Mouse (Mus musculus): ENCODE data around the gene Net1. TPM values are rescaled to one million over a fixed set of nuclear protein-coding genes. Genes with fewer than 3 reads are reported as not detected.

Gene Net1
- polyA plus RNA-seq (2011; ENCODE audit: insufficient read depth, insufficient read length, low replicate concordance, missing spikeins): 65.0 and 81.1 TPM in 2 replicates

DNA sequence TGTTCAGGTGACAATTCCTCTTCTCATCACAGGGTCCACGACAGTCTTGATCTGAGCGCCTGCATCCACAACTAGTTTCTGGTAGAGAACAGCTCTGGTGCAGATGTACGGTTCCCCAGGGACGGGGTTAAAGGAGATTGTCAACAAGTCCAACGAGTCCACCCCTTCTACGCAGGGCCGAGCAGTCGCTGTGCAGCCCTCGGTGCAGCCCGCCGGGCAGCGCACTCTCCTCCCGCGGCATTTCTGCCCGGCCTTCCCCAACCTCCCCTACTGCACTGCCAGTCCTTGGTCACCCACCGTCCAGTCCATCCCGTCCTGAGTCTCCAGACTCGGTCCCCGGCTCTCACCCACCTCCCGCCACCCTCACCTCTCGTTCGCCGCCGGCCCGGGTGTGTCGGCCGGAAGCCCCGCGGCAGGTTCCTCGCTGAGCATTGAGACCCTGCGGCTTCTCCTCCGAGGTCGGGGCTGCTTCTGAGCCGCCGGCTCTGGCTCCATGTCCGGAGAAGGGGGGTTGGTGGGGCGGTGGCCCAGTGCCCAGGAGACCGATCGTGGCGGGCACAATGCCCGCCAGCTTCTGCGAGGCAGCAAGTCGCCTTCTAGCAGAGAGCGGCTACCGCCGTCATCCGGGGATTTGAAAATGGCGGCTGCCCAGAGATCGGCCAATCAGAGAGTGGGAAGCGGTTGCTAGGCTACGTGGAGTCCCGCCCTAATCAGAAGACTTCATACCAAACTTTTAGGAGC, at the start of gene Net1, which contains the start of gene Tubal3:
Gene Net1, minus strand, starts transcription at position 650 of the 741 bp plus-strand sequence.
Gene Tubal3, plus strand, starts transcription at position 704 of the 741 bp plus-strand sequence.
- WGBS: under 1% methylated on average over 52 of the region's 52 CpGs
- H3K27ac ChIP-seq (ENCODE audit: control insufficient read depth, insufficient read depth, low read depth, low read length, poor library complexity): peak within 1 kb of the TSS; percentile 42
- no peaks in the 10 kb centered on the region; the same call in 1 of the 2 replicates for H3K4me1 ChIP-seq (ENCODE audit: control insufficient read depth, insufficient read depth, low read length)
- H3K4me3 ChIP-seq (replicated peaks; ENCODE audit: control insufficient read depth, low read depth, low read length): peak within 1 kb of the TSS; percentile 97
- TF ChIP-seq POLR2A (IDR thresholded peaks at IDR 0.05; ENCODE audit: borderline replicate concordance, control insufficient read depth, low read depth, low read length): peak; percentile 44; the same call in 1 of the 2 replicates
- TF ChIP-seq CTCF (IDR thresholded peaks at IDR 0.05; ENCODE audit: control insufficient read depth, insufficient read depth, low read length): no peak

DNA sequence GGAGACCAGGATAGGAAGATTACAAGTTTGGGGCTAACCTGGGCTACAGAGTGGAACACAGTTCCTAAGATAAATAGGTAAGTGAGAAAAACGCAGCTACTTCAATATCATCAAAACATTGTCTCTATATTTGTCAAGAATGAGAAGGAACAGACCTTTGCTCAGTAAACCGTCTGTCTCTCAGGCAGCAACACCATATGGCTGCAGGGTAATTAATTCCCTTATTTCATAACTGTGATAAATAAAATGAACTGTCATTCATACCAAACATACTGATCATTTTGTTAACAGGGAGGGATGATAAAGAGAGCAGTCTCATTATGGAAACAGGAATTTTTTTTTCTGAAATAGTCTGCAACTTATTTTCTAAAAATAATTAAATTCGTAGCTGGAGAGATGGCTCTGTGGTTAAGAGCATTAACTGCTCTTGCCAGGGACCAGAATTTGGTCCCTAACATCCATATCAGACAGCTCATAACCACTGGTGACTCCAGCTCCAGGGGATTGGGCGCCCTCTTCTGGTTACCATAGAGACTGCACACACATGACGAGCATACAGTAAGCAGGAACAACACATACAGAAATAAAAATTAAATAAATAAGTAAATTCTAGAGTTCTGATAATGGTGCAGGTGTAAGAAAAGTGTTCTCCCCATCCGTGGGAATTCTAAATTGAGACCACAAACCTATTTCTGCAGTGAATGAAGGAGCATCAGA, 33.3 kb upstream of the Net1 start:
- TF ChIP-seq CTCF (IDR thresholded peaks at IDR 0.05; ENCODE audit: control insufficient read depth, insufficient read depth, low read length) (peak; percentile 28; the same call in 1 of the 2 replicates), POLR2A (IDR thresholded peaks at IDR 0.05; ENCODE audit: borderline replicate concordance, control insufficient read depth, low read depth, low read length) (no peak)
- 74% methylated on average over 6 of the region's 6 CpGs for WGBS

DNA sequence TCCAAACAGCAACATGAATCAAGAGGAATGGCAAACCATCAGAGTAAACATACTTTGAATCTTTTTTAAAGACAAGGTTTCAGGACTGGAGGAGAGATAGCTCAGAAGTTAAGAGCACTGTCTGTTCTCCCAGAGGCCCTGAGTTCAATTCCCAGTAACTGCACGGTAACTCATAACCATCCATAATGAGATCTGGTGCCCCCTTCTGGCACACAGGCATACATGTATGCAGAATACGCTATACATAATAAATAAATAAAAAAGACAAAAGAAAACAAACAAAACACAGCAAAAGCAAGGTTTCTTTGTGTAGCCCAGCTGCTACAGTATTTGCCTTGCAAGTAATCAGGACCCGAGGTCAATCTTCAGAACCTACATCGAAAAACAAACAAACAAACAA, 31.5 kb upstream of the Net1 start:
- Histone ChIP-seq H3K4me3 (replicated peaks; ENCODE audit: control insufficient read depth, low read depth, low read length) (no peak overlapping the region), H3K27ac (ENCODE audit: control insufficient read depth, insufficient read depth, low read depth, low read length, poor library complexity) (no peak overlapping the region), H3K4me1 (ENCODE audit: control insufficient read depth, insufficient read depth, low read length) (no peaks in the 10 kb centered on the region; the same call in 1 of the 2 replicates)
- WGBS: 81% methylated on average over 4 of the region's 4 CpGs
- TF ChIP-seq CTCF (IDR thresholded peaks at IDR 0.05; ENCODE audit: control insufficient read depth, insufficient read depth, low read length) (no peak), POLR2A (IDR thresholded peaks at IDR 0.05; ENCODE audit: borderline replicate concordance, control insufficient read depth, low read depth, low read length) (no peak)

More for the DNA sequence above, 33.3 kb upstream of the Net1 start:
- Histone ChIP-seq H3K4me3 (replicated peaks; ENCODE audit: control insufficient read depth, low read depth, low read length) (no peak overlapping the region), H3K27ac (ENCODE audit: control insufficient read depth, insufficient read depth, low read depth, low read length, poor library complexity) (no peak overlapping the region), H3K4me1 (ENCODE audit: control insufficient read depth, insufficient read depth, low read length) (no peaks in the 10 kb centered on the region; the same call in 1 of the 2 replicates)

DNA sequence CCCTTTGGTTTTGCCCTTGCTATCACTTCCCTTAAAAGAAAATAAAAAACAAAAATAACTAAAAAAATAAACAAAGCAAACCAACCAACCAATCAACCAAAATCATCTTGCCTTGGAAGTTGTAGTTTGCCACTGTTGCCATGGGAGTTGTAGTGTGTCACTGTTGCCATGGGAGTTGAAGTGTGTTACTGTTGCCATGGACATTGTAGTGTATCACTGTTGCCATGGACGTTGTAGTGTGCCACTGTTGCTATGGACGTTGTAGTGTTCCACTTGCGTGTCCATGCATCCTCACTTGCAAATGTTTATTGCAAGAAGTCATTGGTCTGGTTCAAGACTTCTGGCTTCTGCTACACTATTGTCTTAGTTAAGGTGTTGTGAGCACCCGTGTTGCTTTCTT, 29.2 kb upstream of the Net1 start:
- no peak for TF ChIP-seq CTCF (IDR thresholded peaks at IDR 0.05; ENCODE audit: control insufficient read depth, insufficient read depth, low read length)
- TF ChIP-seq POLR2A (IDR thresholded peaks at IDR 0.05; ENCODE audit: borderline replicate concordance, control insufficient read depth, low read depth, low read length): no peak
- H3K4me3 ChIP-seq (replicated peaks; ENCODE audit: control insufficient read depth, low read depth, low read length): no peak overlapping the region
- WGBS: 81% methylated on average over 4 of the region's 4 CpGs
- H3K27ac ChIP-seq (ENCODE audit: control insufficient read depth, insufficient read depth, low read depth, low read length, poor library complexity): no peak overlapping the region
- no peaks in the 10 kb centered on the region; the same call in 1 of the 2 replicates for H3K4me1 ChIP-seq (ENCODE audit: control insufficient read depth, insufficient read depth, low read length)

DNA sequence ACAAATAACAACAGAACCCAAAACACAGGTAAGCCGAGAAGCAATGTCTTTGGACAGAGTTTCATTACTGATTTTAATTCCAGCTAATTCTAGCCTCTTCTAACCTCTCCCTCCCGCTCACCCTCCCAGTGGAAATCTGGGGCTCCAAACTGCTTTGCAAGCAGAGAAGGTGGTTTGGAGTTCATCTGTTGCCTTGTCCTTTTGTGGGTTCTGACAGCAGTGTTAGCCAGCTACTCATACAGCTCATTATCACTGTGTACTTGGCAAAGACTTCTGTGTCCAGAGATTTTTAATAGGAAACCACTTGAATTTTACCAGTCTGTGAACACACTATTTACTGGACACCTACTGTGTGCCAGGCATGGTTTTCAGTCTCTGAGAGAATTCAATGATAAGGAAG, 27.2 kb upstream of the Net1 start, which contains the start of gene Ucn3:
Gene Ucn3, minus strand, starts transcription at position 101 of the 400 bp plus-strand sequence.
- WGBS: 78% methylated on average over 2 of the region's 2 CpGs
- TF ChIP-seq POLR2A (IDR thresholded peaks at IDR 0.05; ENCODE audit: borderline replicate concordance, control insufficient read depth, low read depth, low read length) (no peak), CTCF (IDR thresholded peaks at IDR 0.05; ENCODE audit: control insufficient read depth, insufficient read depth, low read length) (no peak)

DNA sequence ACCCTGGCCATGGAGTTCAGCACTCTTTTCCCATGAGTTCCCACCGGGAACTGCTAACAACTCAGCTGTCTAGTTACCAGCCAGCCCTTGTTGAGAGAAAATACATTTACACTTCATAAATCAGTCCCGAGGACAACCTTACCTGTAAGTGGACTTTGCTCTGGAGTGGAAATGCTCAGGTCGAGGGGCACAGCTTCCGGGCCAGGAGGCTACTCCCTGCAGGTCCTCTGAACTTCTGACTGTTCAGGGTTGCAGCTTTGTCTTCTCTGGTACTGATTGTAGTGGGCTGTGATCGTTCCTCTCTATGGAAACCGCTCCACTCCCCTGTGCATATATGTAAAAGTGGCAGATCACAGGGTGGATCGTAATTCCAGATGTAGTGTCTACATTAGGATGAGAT, 26.7 kb upstream of the Net1 start:
- TF ChIP-seq CTCF (IDR thresholded peaks at IDR 0.05; ENCODE audit: control insufficient read depth, insufficient read depth, low read length): no peak
- TF ChIP-seq POLR2A (IDR thresholded peaks at IDR 0.05; ENCODE audit: borderline replicate concordance, control insufficient read depth, low read depth, low read length): no peak
- H3K4me1 ChIP-seq (ENCODE audit: control insufficient read depth, insufficient read depth, low read length): no peaks in the 10 kb centered on the region; the same call in 1 of the 2 replicates
- no peak overlapping the region for H3K4me3 ChIP-seq (replicated peaks; ENCODE audit: control insufficient read depth, low read depth, low read length)
- WGBS: 70% methylated on average over 7 of the region's 7 CpGs
- H3K27ac ChIP-seq (ENCODE audit: control insufficient read depth, insufficient read depth, low read depth, low read length, poor library complexity): no peak overlapping the region

More for the DNA sequence above, 27.2 kb upstream of the Net1 start, which contains the start of gene Ucn3:
- H3K4me3 ChIP-seq (replicated peaks; ENCODE audit: control insufficient read depth, low read depth, low read length): no peak within 1 kb of the TSS
- H3K4me1 ChIP-seq (ENCODE audit: control insufficient read depth, insufficient read depth, low read length): no peaks in the 10 kb centered on the region; the same call in 1 of the 2 replicates
- no peak within 1 kb of the TSS for H3K27ac ChIP-seq (ENCODE audit: control insufficient read depth, insufficient read depth, low read depth, low read length, poor library complexity)

DNA sequence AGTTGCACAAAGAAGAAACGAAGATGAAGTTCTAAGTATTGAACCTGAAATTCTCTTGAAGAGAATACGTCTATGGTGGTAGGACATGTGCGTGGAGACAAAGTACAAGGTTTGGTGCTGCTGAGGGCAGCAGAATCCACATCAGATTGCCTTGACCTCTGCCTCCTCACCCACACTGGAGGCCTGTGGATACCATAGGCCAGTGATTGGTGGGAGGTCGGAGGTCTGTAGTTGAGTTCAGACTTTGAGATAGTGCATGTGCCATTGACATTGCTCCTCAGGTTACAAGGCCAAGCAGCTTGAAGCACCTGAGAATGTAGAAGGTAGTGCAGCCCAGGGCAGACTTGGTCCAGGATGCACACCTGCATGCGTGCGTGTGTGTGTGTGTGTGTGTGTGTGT, 8.0 kb upstream of the Net1 start:
- Histone ChIP-seq H3K27ac (ENCODE audit: control insufficient read depth, insufficient read depth, low read depth, low read length, poor library complexity) (no peak overlapping the region), H3K4me3 (replicated peaks; ENCODE audit: control insufficient read depth, low read depth, low read length) (no peak overlapping the region), H3K4me1 (ENCODE audit: control insufficient read depth, insufficient read depth, low read length) (no peaks in the 10 kb centered on the region)
- 83% methylated on average over 6 of the region's 6 CpGs for WGBS
- no peak for TF ChIP-seq POLR2A (IDR thresholded peaks at IDR 0.05; ENCODE audit: borderline replicate concordance, control insufficient read depth, low read depth, low read length)
- no peak for TF ChIP-seq CTCF (IDR thresholded peaks at IDR 0.05; ENCODE audit: control insufficient read depth, insufficient read depth, low read length)

DNA sequence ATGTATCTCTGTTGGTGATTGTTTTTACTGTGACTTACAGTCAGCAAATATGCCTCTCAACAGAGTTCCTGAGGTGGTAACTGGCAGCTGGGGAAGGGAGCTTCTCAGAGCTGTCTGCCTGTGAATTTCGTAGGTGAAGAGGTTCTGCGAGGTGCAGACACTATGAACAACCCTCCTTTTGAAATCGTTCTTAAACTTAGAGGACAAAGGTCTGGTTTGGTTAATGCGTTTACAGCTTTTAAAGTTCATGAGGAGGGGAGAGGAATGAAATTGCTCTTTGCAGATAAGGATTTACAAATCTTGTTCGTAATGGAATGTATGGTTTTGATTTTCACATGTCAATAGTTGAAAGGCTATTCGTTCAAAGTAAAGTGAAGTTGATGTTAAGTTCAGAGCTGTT, 7.6 kb upstream of the Net1 start:
- TF ChIP-seq POLR2A (IDR thresholded peaks at IDR 0.05; ENCODE audit: borderline replicate concordance, control insufficient read depth, low read depth, low read length) (no peak), CTCF (IDR thresholded peaks at IDR 0.05; ENCODE audit: control insufficient read depth, insufficient read depth, low read length) (no peak)
- Histone ChIP-seq H3K4me3 (replicated peaks; ENCODE audit: control insufficient read depth, low read depth, low read length) (no peak overlapping the region), H3K27ac (ENCODE audit: control insufficient read depth, insufficient read depth, low read depth, low read length, poor library complexity) (no peak overlapping the region), H3K4me1 (ENCODE audit: control insufficient read depth, insufficient read depth, low read length) (no peaks in the 10 kb centered on the region)
- WGBS: 77% methylated on average over 6 of the region's 6 CpGs

All from bone marrow, adult 2 months (tissue).